Mouse (Mus musculus) left cerebral cortex, postnatal 10 days (tissue): ENCODE measurements around the gene Hoxb5. TPM values are rescaled to one million over a fixed set of nuclear protein-coding genes. Genes with fewer than 3 reads are reported as not detected.
A peak's percentile ranks its signal among the peaks of the same experiment; 100 is the strongest.

ENCODE experiments used
- DNase-seq, 2 experiments: peaks; one replicate each; pipeline ENCODE4 v3.0.0; 2021 to 2022; ENCODE audit warnings: low spot score in 2 of 2, mixed read lengths in 1 of 2; ENCODE audit errors: extremely low spot score in 1 of 2
- intact Hi-C: fragments of 180-260 bp; cut with DNase I; formaldehyde crosslinking; loops from one replicate; pipeline ENCODE4 v1.15.1; 2025
- total RNA-seq, 2 experiments: library from RNA; stranded (reverse); gene quantifications; 2 replicates each; pipeline ENCODE4 v1.2.3; 2021

Hoxb5 gene
- total RNA-seq, result not detected

- intact Hi-C loops, result loop anchor here (5.0 kb wide), 1 partner anchor 234 kb away; no protein-coding TSS in a partner anchor
- no peak for DNase-seq
Measured at GRCm38 (mm10) chr11:96303151-96304099, at the start of gene Hoxb5. Gene Hoxb5 (plus strand): TSS chr11:96303336.

GRCm38 (mm10) chr11:96254221-96254620, 48.9 kb upstream of the Hoxb5 start:
- intact Hi-C loops, result no loop called here
- DNase-seq, result no peak

GRCm38 (mm10) chr11:96255111-96255995, 47.8 kb upstream of the Hoxb5 start:
- no peak for DNase-seq
- intact Hi-C loops, result no loop called here

- intact Hi-C loops, result no loop called here
- no peak for DNase-seq
Measured at GRCm38 (mm10) chr11:96255996-96256445, 47.1 kb upstream of the Hoxb5 start.

DNA sequence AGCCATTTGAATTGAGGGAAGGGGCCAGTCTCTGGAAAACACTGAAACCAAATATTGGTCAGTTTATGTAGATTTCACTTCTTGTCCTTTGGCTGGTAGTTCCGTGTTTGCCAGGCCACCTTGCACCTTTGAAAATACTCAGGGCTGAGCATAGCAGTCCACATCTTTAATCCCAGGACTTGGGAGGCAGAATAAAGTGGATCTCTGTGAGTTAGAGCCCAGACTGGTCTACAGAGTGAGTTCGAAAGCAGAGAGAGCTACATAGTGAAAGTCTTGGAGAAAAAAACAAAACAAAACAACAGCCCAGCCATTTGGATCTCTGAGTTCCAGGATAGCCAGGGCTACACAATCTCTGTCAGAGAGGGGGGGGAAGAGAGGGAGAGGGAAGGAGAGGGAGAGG, 46.0 kb upstream of the Hoxb5 start:
- DNase-seq, result no peak
- intact Hi-C loops, result no loop called here

- intact Hi-C loops, result no loop called here
- DNase-seq, result no peak
Measured at GRCm38 (mm10) chr11:96259038-96259437, 44.1 kb upstream of the Hoxb5 start.

- intact Hi-C loops, result no loop called here
- DNase-seq, result no peak
Measured at GRCm38 (mm10) chr11:96259511-96259910, 43.6 kb upstream of the Hoxb5 start.

DNA sequence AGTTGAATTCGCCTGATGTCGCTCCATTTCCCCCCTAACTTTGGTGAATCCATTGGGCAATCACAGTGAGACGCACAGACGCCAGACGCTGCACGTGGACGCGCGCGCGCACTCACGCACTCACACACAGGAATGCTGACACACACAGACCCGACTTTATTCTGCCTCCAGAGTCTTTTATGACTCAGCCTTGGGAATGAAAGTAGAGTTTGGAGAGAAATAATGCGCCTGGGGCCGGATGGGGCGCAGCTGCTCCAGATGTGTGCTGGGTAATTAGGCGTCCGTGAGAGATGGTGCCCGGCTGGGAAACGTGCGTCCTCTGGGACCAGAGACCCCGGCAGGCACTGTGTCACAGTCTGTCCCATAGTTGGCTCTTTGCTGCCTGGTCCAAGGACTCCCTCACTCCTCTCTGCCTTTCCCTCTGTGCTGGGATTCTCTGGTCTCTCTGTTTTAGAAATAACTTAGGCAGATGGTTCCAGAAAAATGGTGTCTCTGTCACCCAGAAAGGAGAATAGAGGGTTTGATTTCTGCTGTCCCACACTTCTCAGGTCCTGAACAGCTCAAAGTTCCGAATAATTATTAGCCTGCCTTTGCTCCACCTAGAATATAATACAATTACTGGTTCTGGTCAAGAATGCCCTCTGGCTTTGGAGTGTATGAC, 42.7 kb upstream of the Hoxb5 start:
- DNase-seq, result no peak

GRCm38 (mm10) chr11:96261323-96261890, 41.7 kb upstream of the Hoxb5 start:
- intact Hi-C loops, result loop anchor here (5.0 kb wide), 1 partner anchor 59 kb away; no protein-coding TSS in a partner anchor
- DNase-seq, result peak in 1 of 2 experiments; percentile 52

More for the DNA sequence above, 42.7 kb upstream of the Hoxb5 start:
- intact Hi-C loops, result loop anchor here (5.0 kb wide), 1 partner anchor 58 kb away; no protein-coding TSS in a partner anchor

- no peak for DNase-seq
- intact Hi-C loops, result loop anchor here (5.0 kb wide), 1 partner anchor 60 kb away; no protein-coding TSS in a partner anchor
Measured at GRCm38 (mm10) chr11:96262262-96262830, 40.8 kb upstream of the Hoxb5 start.

- DNase-seq, result no peak
- intact Hi-C loops, result loop anchor here (5.0 kb wide), 1 partner anchor 62 kb away; no protein-coding TSS in a partner anchor
Measured at GRCm38 (mm10) chr11:96263636-96264389, 39.3 kb upstream of the Hoxb5 start.

DNA sequence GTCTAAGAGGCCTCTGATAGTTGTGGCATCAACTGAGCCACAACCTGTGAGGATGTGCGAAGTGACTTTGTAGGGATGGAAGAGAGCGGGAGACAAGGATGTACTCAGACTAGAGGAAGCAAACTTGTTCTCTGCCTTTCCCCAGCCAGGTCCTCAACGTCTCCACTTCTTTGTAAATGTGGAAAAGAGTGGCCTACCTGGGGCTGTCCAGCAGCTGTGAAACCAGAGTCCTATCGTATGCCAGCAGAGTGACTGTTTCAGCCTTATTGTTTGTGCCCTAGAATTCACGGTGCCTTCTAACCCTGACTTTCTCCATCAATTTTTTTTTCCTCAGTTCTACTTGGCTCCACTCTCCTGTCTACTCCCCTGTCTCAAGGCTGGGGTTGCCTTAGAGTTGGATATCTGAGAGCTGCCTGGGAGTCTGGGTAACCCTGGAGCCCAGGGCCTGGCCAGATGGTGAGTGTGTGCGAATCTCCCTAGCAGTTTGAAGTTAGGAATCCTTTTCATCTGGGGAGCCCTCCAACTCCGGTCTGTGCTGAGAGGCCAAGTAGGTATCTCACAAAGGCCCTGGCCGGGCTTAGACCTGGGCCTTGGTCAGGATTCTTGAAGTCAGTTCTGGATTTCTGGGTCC, 38.6 kb upstream of the Hoxb5 start:
- no peak for DNase-seq
- intact Hi-C loops, result loop anchor here (5.0 kb wide), 1 partner anchor 62 kb away; no protein-coding TSS in a partner anchor

DNA sequence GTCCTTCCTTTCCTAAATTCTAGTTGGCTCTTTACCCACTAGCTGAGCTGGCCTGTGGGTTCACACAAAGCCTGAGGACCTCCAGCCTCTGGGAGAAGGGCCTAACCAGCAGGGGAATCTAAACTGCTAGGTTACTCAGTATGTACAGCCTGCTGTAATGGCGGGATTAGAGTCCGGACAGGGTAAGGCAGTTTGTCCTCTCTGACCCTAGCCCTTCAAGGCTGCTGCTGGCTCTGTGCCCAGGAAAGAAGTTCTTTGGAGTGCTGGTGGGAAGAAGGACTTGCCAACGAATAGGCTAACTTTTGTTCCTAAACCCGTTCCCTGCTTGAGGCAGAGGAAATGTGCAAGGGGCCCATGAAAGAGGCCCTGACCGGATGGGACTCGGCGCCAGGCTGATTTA, 37.2 kb upstream of the Hoxb5 start:
- intact Hi-C loops, result no loop called here
- no peak for DNase-seq

GRCm38 (mm10) chr11:96267021-96267920, 35.9 kb upstream of the Hoxb5 start:
- no peak for DNase-seq
- intact Hi-C loops, result no loop called here

DNA sequence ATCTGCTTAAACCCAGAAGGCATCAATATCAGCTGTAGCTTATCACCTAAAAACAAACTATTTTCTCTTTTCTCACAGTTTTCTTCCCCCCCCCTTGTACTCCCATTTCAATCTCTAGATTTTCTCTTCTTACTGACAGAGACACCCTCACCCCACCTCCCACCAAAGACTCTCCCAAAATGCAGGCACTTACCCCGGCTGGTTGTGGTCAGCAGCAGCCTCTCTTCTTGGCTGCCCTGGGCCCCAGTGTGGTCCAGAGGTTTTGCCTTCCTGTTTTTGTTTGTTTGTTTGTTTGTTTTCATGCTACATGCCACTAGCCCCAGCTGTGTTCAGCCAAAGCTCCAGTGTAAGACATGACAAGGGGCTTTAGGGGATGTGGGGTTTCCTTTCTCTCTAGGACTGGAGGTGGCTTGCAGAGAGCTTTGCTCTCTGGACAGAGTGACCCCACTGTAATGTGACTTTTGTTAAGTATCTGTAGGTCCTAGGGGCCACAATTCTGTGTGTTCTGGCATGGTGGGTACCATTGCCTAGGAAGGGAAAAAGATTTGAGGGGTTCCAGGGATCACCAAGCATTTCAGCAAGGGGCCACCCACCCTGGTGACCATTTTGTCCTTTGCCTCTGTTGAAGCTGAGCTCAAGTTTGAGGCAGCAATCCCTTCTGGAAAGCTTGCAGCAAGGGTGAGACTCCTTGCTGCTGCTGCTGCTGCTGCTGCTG, 34.9 kb upstream of the Hoxb5 start:
- intact Hi-C loops, result no loop called here
- DNase-seq, result no peak
